Mouse (Mus musculus) spleen, postnatal 14 days (tissue): ENCODE results near the gene Trappc11.

Experiments
- DNase-seq, 2 experiments: peaks; one replicate each; pipeline ENCODE4 v3.0.0; 2021 to 2022; ENCODE audit warnings: low spot score in 2 of 2

Gene Trappc11

GRCm38 (mm10) chr8:47533344-47534125, at the start of gene Trappc11, which contains the start of gene Rwdd4a:
Gene Trappc11, minus strand, starts transcription at chr8:47533470.
Gene Rwdd4a, plus strand, starts transcription at chr8:47533664.
- DNase-seq = peak; percentile 84

DNA sequence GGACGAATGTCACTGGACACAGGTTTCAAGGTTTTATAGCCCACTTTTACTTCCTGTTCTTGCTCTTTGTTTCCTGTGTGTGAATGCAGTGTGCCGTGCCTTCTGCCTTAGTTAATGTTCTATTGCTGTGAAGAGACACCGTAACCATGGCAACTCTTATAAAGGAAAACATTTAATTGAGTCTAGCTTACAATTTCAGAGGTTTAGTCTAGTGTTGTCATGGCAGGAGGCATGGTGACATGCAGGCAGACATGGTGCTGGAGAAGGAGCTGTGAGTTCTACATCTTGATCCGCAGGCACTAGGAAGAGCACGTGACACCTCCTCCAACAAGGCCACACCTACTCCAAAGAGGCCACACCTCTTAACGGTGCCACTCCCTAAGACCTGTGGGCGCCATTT, 48.2 kb upstream of the Trappc11 start:
- DNase-seq = no peak

- no peak for DNase-seq
Measured at GRCm38 (mm10) chr8:47573482-47573881, 40.2 kb upstream of the Trappc11 start.

DNA sequence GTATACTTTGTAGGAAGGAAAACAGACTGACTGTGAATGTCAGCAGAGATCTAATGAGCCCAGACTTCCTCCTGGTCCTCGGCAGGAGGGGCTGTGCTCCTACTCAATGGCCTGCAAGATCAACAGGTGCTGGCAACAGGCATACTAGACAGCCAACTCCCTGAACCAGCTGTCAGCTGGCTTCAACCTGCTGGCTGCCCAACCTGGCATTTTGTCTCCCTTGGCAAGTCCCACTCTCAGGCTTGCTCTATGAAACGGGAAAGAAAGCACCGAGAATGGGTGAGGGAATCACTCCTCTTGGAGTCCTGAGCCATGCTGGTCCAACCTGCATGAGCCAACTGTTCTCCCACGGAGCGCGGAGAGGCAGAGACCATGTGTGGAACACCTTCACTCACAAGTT, 36.9 kb upstream of the Trappc11 start:
- DNase-seq = no peak

- DNase-seq = no peak
Measured at GRCm38 (mm10) chr8:47568098-47568497, 34.8 kb upstream of the Trappc11 start.

- no peak for DNase-seq
Measured at GRCm38 (mm10) chr8:47566551-47566950, 33.3 kb upstream of the Trappc11 start.

GRCm38 (mm10) chr8:47560801-47561200, 27.5 kb upstream of the Trappc11 start:
- no peak for DNase-seq

- no peak for DNase-seq
Measured at GRCm38 (mm10) chr8:47558274-47558673, 25.0 kb upstream of the Trappc11 start.

DNA sequence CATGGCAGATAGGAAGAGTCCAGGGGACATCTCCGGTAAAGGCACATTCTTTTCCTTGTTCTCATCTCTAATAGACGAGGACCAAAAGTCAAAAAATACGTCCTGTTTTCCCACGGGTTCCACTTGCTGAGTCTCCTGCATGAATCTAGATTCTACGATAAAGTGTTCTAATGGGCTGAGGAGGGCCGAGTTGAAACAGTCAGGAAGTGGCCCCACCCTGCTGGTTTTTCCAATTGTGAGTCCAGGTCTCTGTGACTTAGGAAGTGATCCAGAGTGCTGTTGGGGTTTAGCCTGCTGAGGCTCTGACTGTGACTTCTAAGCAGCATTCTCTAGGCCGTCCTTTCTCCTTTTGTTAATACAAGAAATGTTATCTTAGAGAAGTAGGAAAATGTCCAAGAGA, 23.2 kb upstream of the Trappc11 start:
- no peak for DNase-seq

DNA sequence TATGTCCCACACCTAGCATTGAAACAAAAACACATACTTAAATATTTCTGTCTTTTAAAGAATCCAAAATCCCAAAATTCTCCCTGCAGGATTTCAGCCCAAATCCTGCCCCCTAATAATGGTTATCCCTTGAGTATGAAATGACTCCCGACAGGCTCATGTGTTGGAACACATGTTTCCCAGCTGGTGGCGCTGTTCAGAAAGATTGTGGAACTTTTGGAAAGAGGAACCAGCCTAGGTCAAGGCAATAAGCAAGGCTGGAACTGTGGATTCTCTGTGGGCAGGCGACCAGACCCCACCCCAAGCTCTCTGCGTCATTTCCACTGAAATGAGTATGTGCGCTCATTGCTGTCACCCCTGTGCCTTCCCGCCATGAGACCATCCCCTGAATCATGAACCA, 20.3 kb upstream of the Trappc11 start:
- no peak for DNase-seq

DNA sequence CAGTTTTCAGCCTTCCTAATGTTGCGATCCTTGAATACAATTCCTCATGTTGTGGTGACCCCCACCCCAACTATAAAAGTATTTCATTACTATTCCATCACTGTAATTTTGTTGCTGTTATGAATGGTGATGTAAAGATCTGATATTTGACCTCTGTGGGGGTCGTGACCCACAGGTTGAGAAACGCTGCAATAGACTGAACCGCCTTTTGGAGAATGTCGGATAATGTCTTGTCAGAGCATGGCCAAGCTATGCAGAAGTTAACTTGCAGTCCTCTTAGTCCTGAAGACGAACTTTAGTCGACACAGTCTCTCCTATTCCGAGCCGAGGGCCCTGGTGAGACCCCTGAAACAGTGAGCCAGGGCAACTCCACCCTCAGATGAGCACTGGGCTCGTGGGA, 13.8 kb upstream of the Trappc11 start:
- no peak for DNase-seq

DNA sequence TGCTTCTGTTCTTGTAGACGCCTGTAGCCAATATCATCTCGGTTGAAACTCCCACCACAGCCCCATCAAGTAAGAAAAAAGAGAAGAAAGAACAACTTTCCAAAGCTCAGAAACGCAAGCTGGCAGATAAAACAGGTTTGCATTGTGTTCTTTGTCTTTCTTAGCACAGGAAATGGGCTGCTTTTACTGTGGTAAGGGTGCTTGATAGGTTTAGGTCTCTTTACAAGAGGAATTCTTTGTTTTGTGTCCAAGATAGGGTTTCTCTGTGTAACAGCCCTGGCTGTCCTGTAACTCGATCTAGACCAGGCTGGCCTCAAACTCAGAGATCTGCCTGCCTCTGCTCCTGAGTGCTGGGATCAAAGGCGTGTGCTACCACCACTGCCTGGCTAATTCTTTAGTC, 10.8 kb upstream of the Trappc11 start:
- DNase-seq = no peak

- no peak for DNase-seq
Measured at GRCm38 (mm10) chr8:47542746-47543145, 9.5 kb upstream of the Trappc11 start.

DNA sequence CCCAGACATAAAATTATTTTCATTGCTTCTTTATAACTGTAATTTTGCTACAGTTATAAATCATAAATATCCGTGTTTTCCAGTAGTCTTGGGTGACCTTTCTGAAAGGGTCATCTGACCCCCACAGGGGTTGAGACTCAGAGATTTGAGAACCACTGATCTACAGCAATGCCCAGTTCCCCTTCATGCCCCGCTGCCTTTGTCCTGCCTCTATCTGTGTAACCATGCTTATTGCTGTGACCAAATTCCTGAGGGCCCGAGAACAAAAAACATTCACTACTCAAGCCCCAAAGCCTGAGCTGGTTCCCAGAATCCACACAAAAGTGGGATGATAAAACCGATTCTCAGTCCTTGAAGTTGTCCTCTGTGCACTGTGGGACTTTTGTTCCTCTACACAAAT, 5.1 kb upstream of the Trappc11 start:
- DNase-seq = no peak

- DNase-seq = no peak
Measured at GRCm38 (mm10) chr8:47528094-47528493, 5.2 kb downstream of the Trappc11 start.

GRCm38 (mm10) chr8:47513601-47514000, 19.7 kb downstream of the Trappc11 start:
- DNase-seq = no peak

DNA sequence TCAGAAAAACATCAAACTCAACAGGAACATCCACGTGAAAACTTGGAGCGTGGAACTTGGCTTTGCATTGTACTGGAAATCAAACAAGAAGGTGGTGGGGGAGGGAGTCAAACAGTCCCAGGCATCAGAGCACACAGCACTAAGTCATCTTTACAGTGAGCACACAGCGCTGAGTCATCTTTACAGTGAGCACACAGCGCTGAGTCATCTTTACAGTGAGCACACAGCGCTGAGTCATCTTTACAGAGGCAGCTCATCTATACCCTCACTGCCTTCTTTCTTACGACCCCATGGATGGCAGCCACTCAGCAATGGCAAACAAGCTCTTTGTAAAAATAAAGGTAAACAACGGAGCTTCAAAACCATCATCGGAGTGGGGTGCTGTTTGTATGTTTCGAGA, 22.3 kb downstream of the Trappc11 start:
- DNase-seq = no peak

DNA sequence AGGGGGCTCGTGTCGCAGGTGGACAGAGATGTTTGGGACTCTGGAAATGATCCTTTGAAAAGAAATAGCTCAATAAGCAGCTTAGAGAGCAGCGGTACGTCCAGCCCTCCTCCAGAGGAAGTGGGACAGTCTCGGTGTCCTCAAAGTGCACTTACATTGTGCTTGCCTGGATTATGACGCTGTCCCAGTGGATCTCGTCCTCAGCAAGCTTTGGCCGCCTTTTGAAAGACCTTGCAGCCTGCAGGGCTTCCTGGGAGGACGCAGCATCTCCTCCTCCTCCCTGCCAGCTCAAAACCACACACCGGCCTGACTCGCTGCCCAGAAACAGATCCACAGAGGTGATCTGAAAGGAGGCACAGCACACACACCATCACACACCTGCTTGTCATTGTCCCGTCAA, 27.8 kb downstream of the Trappc11 start:
- no peak for DNase-seq

GRCm38 (mm10) chr8:47502546-47502945, 30.7 kb downstream of the Trappc11 start:
- DNase-seq = no peak

DNA sequence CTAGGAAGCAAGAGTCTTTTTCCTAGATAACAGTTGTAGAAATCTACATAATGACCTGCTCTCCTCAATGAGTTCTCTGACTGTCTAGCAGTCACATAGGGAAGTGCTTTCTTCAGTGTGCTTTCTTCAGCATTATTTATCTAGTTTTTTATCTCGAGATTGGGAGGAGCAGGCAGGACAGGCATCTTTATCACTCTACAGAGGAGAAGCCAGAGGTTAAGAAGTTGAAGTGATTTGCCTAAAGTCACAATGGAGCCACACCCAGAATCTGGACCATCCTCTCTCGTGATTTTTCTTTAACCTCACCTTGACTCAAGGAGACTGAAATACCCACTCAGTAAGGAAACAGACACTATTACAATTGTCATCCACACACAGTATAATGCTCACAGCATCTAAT, 31.3 kb downstream of the Trappc11 start:
- no peak for DNase-seq

DNA sequence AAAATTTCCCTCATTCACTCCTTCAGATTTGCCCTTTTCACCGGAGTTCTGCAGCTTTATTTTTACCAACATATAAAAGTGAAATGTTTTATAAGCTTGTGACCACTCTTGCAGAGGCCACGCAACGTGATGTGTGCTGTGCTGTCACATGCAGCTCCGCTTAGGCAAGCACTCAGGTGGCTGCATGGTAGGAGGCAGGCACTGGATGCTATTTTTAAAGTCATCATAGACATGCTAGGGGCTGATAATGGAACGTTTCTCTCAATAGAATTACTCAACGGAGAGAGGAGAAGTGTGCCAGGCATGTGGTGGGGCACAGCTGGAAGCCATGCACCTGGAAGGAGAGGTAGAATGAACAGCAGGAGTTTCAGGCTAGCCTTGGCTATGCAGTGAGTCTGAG, 37.8 kb downstream of the Trappc11 start:
- DNase-seq = no peak

GRCm38 (mm10) chr8:47494602-47495153, 38.6 kb downstream of the Trappc11 start:
- DNase-seq = no peak

DNA sequence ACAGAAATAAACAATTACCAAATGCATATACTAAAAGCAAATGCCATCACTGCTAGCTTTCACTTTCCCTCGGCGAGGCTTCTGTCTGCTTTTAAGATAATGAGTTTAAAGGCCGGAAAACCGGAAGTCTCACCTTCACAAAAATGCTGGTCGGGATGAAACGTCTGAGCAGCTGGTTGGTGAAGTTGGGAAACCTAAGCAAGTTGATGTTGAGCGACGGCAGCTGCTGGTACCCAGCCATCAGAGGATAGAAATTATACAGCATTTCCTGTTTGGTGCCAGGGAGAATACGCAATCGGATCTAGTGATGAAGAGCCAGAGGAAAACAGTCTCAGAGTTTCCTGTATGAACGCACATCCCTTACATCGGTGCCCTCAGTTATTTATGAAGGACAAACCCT, 40.2 kb downstream of the Trappc11 start:
- DNase-seq = no peak

DNA sequence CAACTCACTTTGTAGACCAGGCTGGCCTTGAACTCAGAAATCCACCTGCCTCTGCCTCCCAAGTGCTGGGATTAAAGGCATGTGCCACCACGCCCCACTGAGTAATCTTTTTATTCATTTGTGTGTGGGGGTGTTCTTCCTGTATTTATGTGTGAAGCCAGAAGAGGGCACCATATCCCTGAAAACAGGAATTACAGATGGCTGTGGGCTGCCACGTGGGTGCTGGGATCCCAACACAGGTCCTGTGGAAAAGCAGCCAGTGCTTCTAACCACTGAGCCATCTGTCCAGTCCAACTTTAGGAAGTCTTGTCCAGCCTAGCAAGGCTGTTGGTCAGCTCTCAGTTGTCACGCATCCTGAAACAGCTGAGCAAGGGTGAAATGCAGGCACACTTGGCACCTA, 46.0 kb downstream of the Trappc11 start:
- DNase-seq = no peak
